Mouse (Mus musculus) hindbrain, embryonic 11.5 days (tissue): ENCODE measurements around the gene Rasgrf2. TPM values are rescaled to one million over a fixed set of nuclear protein-coding genes. Genes with fewer than 3 reads are reported as not detected.

Experiments
- ATAC-seq: fragments of 200-750 bp; cut with Nextera tagmentation; 2 replicates; pipeline ENCODE4 v1.8.0; 2017; ENCODE audit warnings: mild to moderate bottlenecking, moderate TSS enrichment, moderate library complexity; ENCODE audit not compliant: low FRiP score
- DNase-seq: peaks from one replicate; pipeline ENCODE4 v3.0.0-alpha.2; 2015; ENCODE audit warnings: low spot score
- H3K27ac ChIP-seq: fragments of 300-500 bp; sonication (generic); 2 replicates; pipeline ENCODE4 v1.5.1; 2014; ENCODE audit warnings: mild to moderate bottlenecking, low read depth, low read length
- H3K27me3 ChIP-seq: fragments of 300-500 bp; sonication (generic); 2 replicates; pipeline ENCODE4 v1.6.1; 2014; ENCODE audit warnings: mild to moderate bottlenecking, low read length, moderate library complexity, mixed read lengths; ENCODE audit not compliant: control insufficient read depth, insufficient read depth
- H3K36me3 ChIP-seq: fragments of 300-500 bp; sonication (generic); 2 replicates; pipeline ENCODE4 v1.6.1; 2014; ENCODE audit warnings: mild to moderate bottlenecking, low read length, moderate library complexity, mixed read lengths; ENCODE audit not compliant: control insufficient read depth, insufficient read depth
- H3K4me1 ChIP-seq: fragments of 300-500 bp; sonication (generic); replicated peaks from 2 replicates; pipeline ENCODE4 v1.6.1; 2014; ENCODE audit warnings: low read length, mixed read lengths; ENCODE audit not compliant: control insufficient read depth, insufficient read depth
- H3K4me2 ChIP-seq: fragments of 300-500 bp; sonication (generic); replicated peaks from 2 replicates; pipeline ENCODE4 v1.6.1; 2014; ENCODE audit warnings: mild to moderate bottlenecking, low read depth, low read length
- H3K4me3 ChIP-seq: fragments of 300-500 bp; sonication (generic); 2 replicates; pipeline ENCODE4 v1.5.1; 2014; ENCODE audit warnings: low read depth, low read length
- H3K9ac ChIP-seq: fragments of 300-500 bp; sonication (generic); 2 replicates; pipeline ENCODE4 v1.6.1; 2014; ENCODE audit warnings: low read depth, low read length
- H3K9me3 ChIP-seq: fragments of 300-500 bp; sonication (generic); 2 replicates; pipeline ENCODE4 v1.6.1; 2016; ENCODE audit warnings: low read length; ENCODE audit not compliant: control insufficient read depth
- WGBS: fragments of 180-500 bp; shearing (Covaris S2); extraction: QIAGEN DNeasy Blood & Tissue Kit; methylation state at CpG from one replicate; pipeline ENCODE4 v1.1.7; 2014; 5-methylcytosine and 5-hydroxymethylcytosine counted together
- polyA plus RNA-seq: library from polyadenylated mRNA; unstranded; fragments of >200 nt; fragmentation: Nextera tagmentation; extraction: Ambion mirVana; gene quantifications from 2 replicates; pipeline ENCODE4 v1.2.1, GENCODE M21; 2014

The Rasgrf2 gene
- polyA plus RNA-seq, 1 experiment from 2014 or later, result 0.12 TPM

DNA sequence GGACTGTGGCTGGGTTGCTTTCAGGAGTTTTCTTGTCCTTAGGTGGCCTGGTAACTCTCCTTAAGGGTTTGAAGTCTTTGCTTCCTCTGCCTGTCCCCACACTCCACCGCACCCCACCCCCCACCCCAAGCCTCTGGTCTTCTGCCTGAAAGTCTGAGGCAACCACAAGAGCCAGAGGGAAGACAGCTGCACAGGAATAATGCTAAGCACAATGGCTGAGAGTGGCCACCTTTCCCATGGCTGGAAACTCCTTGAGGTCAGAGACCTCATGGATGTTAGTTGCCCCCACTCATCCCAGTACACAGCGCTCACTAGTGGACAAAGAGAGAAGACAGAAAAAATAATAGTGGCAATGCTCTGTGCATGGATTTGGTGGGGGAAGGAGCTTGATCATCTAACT, 213.6 kb downstream of the Rasgrf2 start:
- no peak overlapping the region for H3K9ac ChIP-seq
- no peak overlapping the region for H3K27ac ChIP-seq
- no peak overlapping the region for H3K4me2 ChIP-seq
- no peaks in the 10 kb centered on the region for H3K36me3 ChIP-seq
- H3K4me1 ChIP-seq, result no peaks in the 10 kb centered on the region; the same call in 1 of the 2 replicates
- no peak for ATAC-seq
- WGBS, result 94% methylated on average over 2 of the region's 2 CpGs
- no peak overlapping the region for H3K4me3 ChIP-seq
- H3K9me3 ChIP-seq, result no peaks in the 10 kb centered on the region
- no peak for DNase-seq
- no peaks in the 10 kb centered on the region for H3K27me3 ChIP-seq

DNA sequence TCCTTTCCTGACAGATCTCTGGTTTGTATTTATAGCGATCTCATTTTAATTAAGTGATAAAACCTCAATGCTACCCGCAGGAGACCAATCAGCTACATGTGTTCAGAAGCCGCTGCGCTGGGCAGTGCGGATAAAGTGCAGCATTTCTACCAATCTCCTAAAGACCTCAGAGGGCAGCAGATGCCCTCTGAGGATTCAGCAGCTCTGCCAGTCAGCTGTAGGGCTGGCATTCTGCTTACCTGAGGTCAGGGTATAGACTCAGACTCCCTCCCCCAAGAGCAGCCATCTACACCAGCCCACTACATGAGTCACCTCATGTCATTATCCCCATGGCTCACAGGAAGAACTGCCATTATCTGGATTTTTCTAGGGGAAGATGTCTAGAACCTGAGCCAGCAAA, 215.1 kb downstream of the Rasgrf2 start:
- no peaks in the 10 kb centered on the region; the same call in 1 of the 2 replicates for H3K4me1 ChIP-seq
- ATAC-seq (peak; percentile 23; the same call in 1 of the 2 replicates), DNase-seq (no peak)
- no peaks in the 10 kb centered on the region for H3K36me3 ChIP-seq
- H3K4me2 ChIP-seq, result no peak overlapping the region
- no peaks in the 10 kb centered on the region for H3K9me3 ChIP-seq
- no peak overlapping the region for H3K27ac ChIP-seq
- no peak overlapping the region for H3K4me3 ChIP-seq
- WGBS, result 87% methylated on average over 5 of the region's 5 CpGs
- H3K27me3 ChIP-seq, result no peaks in the 10 kb centered on the region
- H3K9ac ChIP-seq, result no peak overlapping the region

DNA sequence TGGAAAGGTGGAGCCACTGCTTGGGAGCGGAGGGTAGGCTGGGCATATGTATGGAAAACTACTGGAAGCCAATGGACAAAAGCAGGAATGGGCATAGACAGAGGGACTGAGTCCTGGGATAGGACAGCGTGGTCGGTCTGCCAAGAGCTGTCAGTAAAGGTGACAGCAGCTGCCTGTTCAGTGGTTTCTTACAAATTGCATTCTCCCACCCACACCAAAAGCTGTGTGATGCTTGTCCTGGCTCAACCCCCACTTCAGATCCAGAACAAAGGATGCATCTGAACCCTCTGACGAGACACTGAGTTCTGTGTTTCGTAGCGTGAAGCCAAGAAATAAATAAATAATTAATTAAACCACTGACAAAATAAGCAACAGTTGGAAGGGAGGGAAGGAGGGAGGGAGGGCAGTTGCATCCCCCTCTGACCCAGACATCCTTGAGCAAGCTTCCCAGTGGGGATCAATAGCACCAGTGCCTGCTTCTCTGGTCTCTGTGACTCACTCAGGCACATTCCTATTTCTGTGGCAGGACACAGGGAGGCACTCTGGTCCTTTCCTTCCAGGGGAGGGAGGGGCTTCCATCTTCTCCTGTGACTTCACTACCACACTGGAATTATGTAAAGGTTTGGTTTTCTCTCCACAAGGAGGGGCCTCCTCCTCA, 215.7 kb downstream of the Rasgrf2 start:
- no peak overlapping the region for H3K27ac ChIP-seq
- no peaks in the 10 kb centered on the region for H3K9me3 ChIP-seq
- H3K4me3 ChIP-seq, result no peak overlapping the region
- DNase-seq, result peak; percentile 17
- H3K4me2 ChIP-seq, result no peak overlapping the region
- no peak overlapping the region for H3K9ac ChIP-seq
- H3K27me3 ChIP-seq, result no peaks in the 10 kb centered on the region
- ATAC-seq, result peak; percentile 66
- WGBS, result 64% methylated on average over 6 of the region's 6 CpGs
- H3K4me1 ChIP-seq, result no peaks in the 10 kb centered on the region; the same call in 1 of the 2 replicates
- no peaks in the 10 kb centered on the region for H3K36me3 ChIP-seq

GRCm38 (mm10) chr13:91915192-91915581, 216.3 kb downstream of the Rasgrf2 start:
- Histone ChIP-seq H3K27ac (no peak overlapping the region), H3K4me1 (no peaks in the 10 kb centered on the region; the same call in 1 of the 2 replicates), H3K27me3 (no peaks in the 10 kb centered on the region), H3K4me3 (no peak overlapping the region), H3K36me3 (no peaks in the 10 kb centered on the region), H3K9me3 (no peaks in the 10 kb centered on the region), H3K9ac (no peak overlapping the region), H3K4me2 (no peak overlapping the region)
- ATAC-seq (no peak), DNase-seq (no peak)
- 37% methylated on average over 4 of the region's 4 CpGs for WGBS

DNA sequence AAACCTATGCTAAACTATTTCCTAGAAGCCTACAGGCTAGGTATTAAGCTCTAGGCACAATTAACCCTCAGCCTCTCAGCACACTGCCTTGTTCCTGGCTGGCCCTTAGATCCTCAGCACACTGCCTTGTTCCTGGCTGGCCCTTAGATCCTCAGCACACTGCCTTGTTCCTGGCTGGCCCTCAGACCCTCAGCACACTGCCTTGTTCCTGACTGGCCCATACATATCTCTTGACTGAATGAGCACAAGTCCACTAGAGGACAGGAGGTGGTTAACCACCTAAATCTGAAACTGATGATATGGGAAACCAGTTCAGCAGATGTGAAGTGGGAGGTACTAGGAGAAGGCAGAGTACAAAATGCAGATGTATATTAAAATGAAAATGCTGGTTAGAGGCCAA, 219.8 kb downstream of the Rasgrf2 start:
- H3K27ac ChIP-seq, result no peak overlapping the region
- no peaks in the 10 kb centered on the region for H3K27me3 ChIP-seq
- H3K4me1 ChIP-seq, result no peaks in the 10 kb centered on the region; the same call in 1 of the 2 replicates
- H3K9ac ChIP-seq, result no peak overlapping the region
- H3K36me3 ChIP-seq, result no peaks in the 10 kb centered on the region
- DNase-seq (no peak), ATAC-seq (no peak)
- no peak overlapping the region for H3K4me3 ChIP-seq
- no peak overlapping the region for H3K4me2 ChIP-seq
- no peaks in the 10 kb centered on the region for H3K9me3 ChIP-seq

- H3K4me2 ChIP-seq, result no peak overlapping the region
- H3K4me1 ChIP-seq, result no peaks in the 10 kb centered on the region; the same call in 1 of the 2 replicates
- H3K9ac ChIP-seq, result no peak overlapping the region
- no peak overlapping the region for H3K27ac ChIP-seq
- no peaks in the 10 kb centered on the region for H3K9me3 ChIP-seq
- ATAC-seq (no peak), DNase-seq (no peak)
- H3K36me3 ChIP-seq, result no peaks in the 10 kb centered on the region
- no peak overlapping the region for H3K4me3 ChIP-seq
- H3K27me3 ChIP-seq, result no peaks in the 10 kb centered on the region
Measured at GRCm38 (mm10) chr13:91911211-91911610, 220.2 kb downstream of the Rasgrf2 start.

DNA sequence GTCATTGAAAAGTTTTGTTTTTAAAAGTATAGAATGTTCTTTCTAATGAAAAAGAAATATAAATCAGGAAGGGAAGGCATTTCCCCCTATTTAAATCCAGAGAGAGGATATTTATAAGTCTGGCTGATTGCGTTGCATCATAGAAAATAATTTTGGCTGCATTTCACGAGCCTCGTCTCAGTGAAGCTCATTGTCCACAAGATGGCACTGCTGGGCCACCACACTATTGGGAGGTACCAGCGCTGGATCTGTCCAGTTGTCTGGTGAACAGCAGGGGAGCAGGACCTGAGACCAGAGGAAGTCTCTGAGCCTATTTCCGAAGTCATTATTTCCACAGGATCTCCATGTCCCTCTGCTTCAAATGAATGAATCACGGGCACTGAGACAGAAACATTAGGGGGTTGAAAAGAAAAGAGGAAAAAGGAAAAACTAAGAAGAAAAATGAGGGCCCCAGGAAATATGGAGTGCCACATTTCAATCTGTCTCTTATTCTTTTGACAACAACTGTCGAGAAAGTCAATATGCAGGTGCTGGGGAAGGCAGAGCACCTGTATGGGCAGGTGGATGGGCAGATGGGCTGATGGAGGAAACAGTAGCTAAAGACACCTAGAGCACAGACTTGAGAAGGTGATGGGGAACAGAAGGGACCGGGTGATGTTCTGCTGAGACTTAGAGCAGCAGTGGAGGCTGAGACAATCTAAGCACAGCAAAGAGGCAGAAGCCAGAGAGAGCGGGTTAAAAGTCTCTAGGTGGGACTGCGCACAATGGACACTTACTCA, 223.1 kb downstream of the Rasgrf2 start:
- H3K9me3 ChIP-seq, result no peaks in the 10 kb centered on the region
- H3K4me1 ChIP-seq, result no peaks in the 10 kb centered on the region
- H3K9ac ChIP-seq, result no peak overlapping the region
- WGBS, result 45% methylated on average over 10 of the region's 10 CpGs
- no peak overlapping the region for H3K4me3 ChIP-seq
- no peaks in the 10 kb centered on the region for H3K36me3 ChIP-seq
- DNase-seq (peak; percentile 84), ATAC-seq (peak; percentile 81; the same call in 1 of the 2 replicates)
- no peak overlapping the region for H3K4me2 ChIP-seq
- no peaks in the 10 kb centered on the region for H3K27me3 ChIP-seq
- H3K27ac ChIP-seq, result no peak overlapping the region

DNA sequence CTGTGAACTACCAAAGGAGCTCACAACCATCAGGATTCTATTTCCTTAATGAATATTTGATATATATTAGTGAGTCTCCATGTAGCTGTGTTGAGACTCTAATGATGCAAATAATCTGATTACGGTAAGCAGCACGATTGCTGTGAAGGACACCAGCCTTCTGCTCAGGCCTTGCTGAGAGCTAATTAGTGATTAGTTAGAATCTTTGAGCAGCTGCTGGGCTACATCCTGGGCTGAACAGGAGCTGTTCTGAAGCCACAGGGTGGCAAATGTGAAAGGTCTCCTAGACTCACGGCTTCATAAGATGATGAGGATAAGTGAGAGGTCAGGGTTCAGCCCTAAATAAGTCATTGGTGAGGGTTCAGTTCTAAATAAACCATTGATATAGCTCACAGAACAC, 225.1 kb downstream of the Rasgrf2 start:
- H3K27me3 ChIP-seq, result no peaks in the 10 kb centered on the region
- H3K4me1 ChIP-seq, result no peaks in the 10 kb centered on the region
- H3K4me2 ChIP-seq, result no peak overlapping the region
- no peak overlapping the region for H3K9ac ChIP-seq
- no peak for DNase-seq
- ATAC-seq, result no peak
- no peaks in the 10 kb centered on the region for H3K36me3 ChIP-seq
- WGBS, result 73% methylated on average over 3 of the region's 3 CpGs
- H3K27ac ChIP-seq, result no peak overlapping the region
- H3K9me3 ChIP-seq, result no peaks in the 10 kb centered on the region
- no peak overlapping the region for H3K4me3 ChIP-seq

DNA sequence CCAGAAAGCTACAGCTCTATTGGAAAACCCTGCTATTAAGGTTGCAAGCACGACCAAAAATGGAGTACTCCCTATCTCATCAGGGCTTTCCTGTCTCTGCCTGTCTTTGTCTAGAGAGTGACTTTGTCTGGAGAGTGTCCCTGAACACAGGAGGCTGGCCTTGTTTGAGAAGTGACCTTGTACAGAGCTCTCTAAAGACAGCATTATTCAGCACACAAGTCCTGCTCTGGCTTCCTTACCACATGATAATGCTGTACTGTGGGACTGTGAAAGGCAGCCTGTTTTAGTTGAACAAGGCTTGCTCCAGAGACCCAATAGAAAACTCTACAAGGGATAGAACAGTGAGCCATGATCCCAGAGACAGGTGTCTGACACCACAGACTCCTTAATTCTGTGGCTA, 235.0 kb downstream of the Rasgrf2 start:
- WGBS, result 72% methylated on average over 1 of the region's 1 CpGs
- no peak for ATAC-seq
- no peak overlapping the region for H3K27ac ChIP-seq

More for the DNA sequence above, 235.0 kb downstream of the Rasgrf2 start:
- Histone ChIP-seq H3K36me3 (no peaks in the 10 kb centered on the region), H3K9ac (no peak overlapping the region), H3K4me2 (no peak overlapping the region), H3K27me3 (no peaks in the 10 kb centered on the region), H3K4me3 (no peak overlapping the region), H3K9me3 (no peaks in the 10 kb centered on the region), H3K4me1 (no peaks in the 10 kb centered on the region)
- no peak for DNase-seq
